Mouse (Mus musculus) spleen, adult 2 months (tissue): ENCODE results near the gene Atg10. TPM values are rescaled to one million over a fixed set of nuclear protein-coding genes. Genes with fewer than 3 reads are reported as not detected.
A peak's percentile ranks its signal among the peaks of the same experiment; 100 is the strongest.
"Not testable (repeated sequence)": the region's sequence is repeated elsewhere in the genome, so short reads cannot be mapped to it uniquely, and the experiment has no call there.

Experiments
- DNase-seq, 2 experiments: peaks; one replicate each; pipeline versions ENCODE4 v3.0.0 to v3.0.0-alpha.2; 2012 to 2021; ENCODE audit warnings: low spot score in 2 of 2, low read depth in 1 of 2
- H3K27ac ChIP-seq: fragments of 200-500 bp; 2 replicates; pipeline ENCODE4 v1.5.1; 2012; ENCODE audit warnings: low read length, inconsistent platforms; ENCODE audit not compliant: insufficient read depth
- H3K27me3 ChIP-seq: fragments of 200-500 bp; 2 replicates; pipeline ENCODE4 v1.6.1; 2012; ENCODE audit warnings: mild to moderate bottlenecking, moderate library complexity, low read length, inconsistent platforms; ENCODE audit not compliant: control insufficient read depth, insufficient read depth
- H3K36me3 ChIP-seq: fragments of 200-500 bp; 2 replicates; pipeline ENCODE4 v1.6.1; 2012; ENCODE audit warnings: mild to moderate bottlenecking, low read length, inconsistent platforms; ENCODE audit not compliant: control insufficient read depth, insufficient read depth
- H3K4me1 ChIP-seq: fragments of 200-500 bp; 2 replicates; pipeline ENCODE4 v1.6.1; 2011; ENCODE audit warnings: inconsistent platforms; ENCODE audit not compliant: control insufficient read depth, insufficient read depth, insufficient read length
- H3K4me3 ChIP-seq: fragments of 200-500 bp; 2 replicates; pipeline ENCODE4 v1.5.1; 2011; ENCODE audit warnings: mild to moderate bottlenecking, inconsistent platforms; ENCODE audit not compliant: insufficient read depth, insufficient read length; ENCODE audit errors: extremely low read depth
- CTCF ChIP-seq: fragments of 200-500 bp; IDR thresholded peaks from 2 replicates; pipeline ENCODE4 v1.5.1; 2011; ENCODE audit warnings: mild to moderate bottlenecking, inconsistent platforms; ENCODE audit not compliant: insufficient read depth, insufficient read length, insufficient replicate concordance; ENCODE audit errors: extremely low read depth
- POLR2A ChIP-seq: fragments of 200-500 bp; IDR thresholded peaks from 2 replicates; pipeline ENCODE4 v1.6.1; 2011; ENCODE audit warnings: low read depth, low read length, inconsistent platforms
- WGBS: fragments of 180-500 bp; shearing (Covaris S2); methylation state at CpG from one replicate; pipeline ENCODE4 v1.1.7; 2018; 5-methylcytosine and 5-hydroxymethylcytosine counted together
- polyA plus RNA-seq: library from polyadenylated mRNA; depleted of rRNA; stranded (reverse); fragments of >200 nt; gene quantifications from 2 replicates; pipeline ENCODE4 v1.2.3, GENCODE M21; 2012

Atg10 gene
- polyA plus RNA-seq, 1 experiment = 0.95 TPM

DNA sequence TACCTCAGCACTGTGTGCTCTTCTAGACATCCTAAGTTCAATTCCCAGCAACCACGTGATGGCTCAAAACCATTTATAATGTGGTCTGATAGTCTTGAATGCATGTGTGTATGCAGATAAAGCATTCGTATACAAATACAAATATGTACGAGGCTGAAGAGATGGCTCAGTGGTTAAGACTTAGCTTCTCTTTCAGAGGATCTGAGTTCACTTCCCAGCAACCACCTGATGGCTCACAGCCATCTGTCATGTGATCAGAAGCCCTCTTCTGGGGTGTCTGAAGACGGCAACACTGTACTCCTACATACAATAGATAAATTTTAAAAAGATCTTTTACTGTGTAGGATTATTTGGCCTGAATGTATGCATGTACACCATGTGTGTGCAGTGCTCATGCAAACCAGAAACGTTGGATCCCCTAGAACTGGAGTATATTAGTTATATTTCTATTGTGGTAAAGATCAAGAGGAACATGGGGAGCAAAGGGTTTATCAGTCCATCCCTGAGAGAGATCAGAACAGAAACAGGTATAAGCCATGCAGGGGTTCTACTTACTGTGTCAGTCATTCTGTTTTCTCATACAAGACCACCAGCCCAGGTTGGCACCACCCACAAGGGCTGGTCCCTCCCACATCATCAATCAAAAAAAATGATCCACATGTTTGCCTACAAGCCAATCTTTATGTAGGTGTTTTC is 296.7 kb downstream of the Atg10 start:
- H3K4me1 ChIP-seq = no peaks in the 10 kb centered on the region; the same call in 1 of the 2 replicates
- H3K27me3 ChIP-seq = no peaks in the 10 kb centered on the region
- whole genome bisulfite sequencing = 68% methylated on average over 5 of the region's 5 CpGs
- H3K36me3 ChIP-seq = peaks cover 10% of the 10 kb centered on the region; the same call in 1 of the 2 replicates
- no peak overlapping the region for H3K27ac ChIP-seq
- DNase-seq = no peak
- TF ChIP-seq POLR2A = no peak
- no peak for TF ChIP-seq CTCF
- H3K4me3 ChIP-seq = no peak overlapping the region

DNA sequence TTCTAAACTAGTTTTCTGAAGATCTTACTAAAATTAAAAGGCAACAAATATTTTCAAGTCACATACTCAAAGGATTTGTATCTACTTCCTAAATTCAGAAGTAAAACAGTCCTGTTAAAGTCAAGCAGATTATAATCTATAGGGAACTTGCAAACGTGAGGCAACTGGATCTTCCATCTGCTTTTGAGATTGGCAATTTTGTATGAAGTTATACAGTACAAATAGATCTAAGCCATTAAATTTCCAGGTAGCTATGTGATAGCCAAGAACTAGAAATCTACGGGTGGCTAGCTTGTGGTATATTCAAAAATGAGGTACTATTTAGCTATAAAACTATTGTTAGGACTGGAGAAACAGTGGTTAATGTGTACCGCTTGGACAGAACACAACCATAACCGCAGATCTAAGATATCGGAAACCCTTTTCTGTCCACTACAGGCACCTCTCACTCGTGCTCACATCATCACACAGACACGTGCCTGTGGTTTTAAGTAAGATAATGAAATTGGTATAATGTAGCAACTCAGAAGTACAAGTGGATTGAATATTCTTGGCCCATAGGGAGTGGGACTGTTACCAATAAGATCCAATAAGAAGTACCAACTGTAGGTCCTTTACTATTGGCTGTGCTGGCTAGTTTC is 297.5 kb downstream of the Atg10 start:
- H3K4me3 ChIP-seq = no peak overlapping the region
- 76% methylated on average over 7 of the region's 7 CpGs for WGBS
- peaks cover 10% of the 10 kb centered on the region; the same call in 1 of the 2 replicates for H3K36me3 ChIP-seq
- no peak for DNase-seq
- no peaks in the 10 kb centered on the region; the same call in 1 of the 2 replicates for H3K4me1 ChIP-seq
- TF ChIP-seq POLR2A = no peak
- no peaks in the 10 kb centered on the region for H3K27me3 ChIP-seq
- no peak overlapping the region for H3K27ac ChIP-seq

DNA sequence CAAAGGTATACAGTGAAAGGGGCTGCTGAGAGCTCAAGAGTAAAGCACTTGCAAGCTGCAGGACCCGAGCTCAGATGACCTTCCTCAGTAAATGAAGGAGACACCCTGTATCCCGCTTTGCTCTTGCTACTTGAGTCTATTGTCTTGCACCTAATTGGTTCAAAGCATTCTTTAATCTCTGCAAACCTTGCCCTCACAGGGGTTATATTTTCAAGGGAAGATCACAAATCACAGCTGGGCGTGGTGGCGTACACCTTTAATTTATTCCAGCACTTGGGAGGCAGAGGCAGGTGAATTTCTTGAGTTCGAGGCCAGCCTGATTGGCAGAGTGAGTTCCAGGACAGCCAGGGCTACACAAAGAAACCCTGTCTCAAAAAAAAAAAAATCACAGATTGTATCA is 298.6 kb downstream of the Atg10 start:
- TF ChIP-seq POLR2A (no peak), CTCF (no peak)
- WGBS = 93% methylated on average over 5 of the region's 5 CpGs
- H3K4me3 ChIP-seq = no peak overlapping the region

DNA sequence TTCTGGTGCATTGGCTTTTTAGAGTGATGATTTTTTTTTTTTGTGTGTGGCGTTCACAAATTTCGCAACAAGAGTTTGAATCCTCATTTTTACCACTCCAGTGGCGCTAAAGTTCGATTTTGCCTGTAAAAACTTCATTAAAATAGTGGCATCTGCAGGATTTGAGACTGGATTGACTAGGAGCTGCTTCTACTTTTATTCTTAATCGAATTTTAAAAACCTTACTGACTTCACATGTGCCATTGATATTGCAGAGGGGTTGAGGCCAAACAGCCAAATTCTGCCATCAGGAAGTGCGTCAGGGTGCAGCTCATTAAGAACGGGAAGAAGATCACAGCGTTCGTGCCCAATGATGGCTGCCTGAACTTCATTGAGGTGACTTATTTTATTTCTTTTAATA is 299.7 kb downstream of the Atg10 start:
- no peak for DNase-seq
- Histone ChIP-seq H3K27ac (no peak overlapping the region), H3K36me3 (peaks cover 10% of the 10 kb centered on the region; the same call in 1 of the 2 replicates), H3K4me3 (peak overlapping the region; percentile 23; the same call in 1 of the 2 replicates), H3K27me3 (no peaks in the 10 kb centered on the region), H3K4me1 (no peaks in the 10 kb centered on the region)
- 33% methylated on average over 9 of the region's 9 CpGs for WGBS
- TF ChIP-seq CTCF = no peak
- no peak for TF ChIP-seq POLR2A

More for the DNA sequence above, 298.6 kb downstream of the Atg10 start:
- no peak for DNase-seq
- H3K27me3 ChIP-seq = no peaks in the 10 kb centered on the region
- peaks cover 10% of the 10 kb centered on the region; the same call in 1 of the 2 replicates for H3K36me3 ChIP-seq
- H3K27ac ChIP-seq = no peak overlapping the region
- H3K4me1 ChIP-seq = no peaks in the 10 kb centered on the region

DNA sequence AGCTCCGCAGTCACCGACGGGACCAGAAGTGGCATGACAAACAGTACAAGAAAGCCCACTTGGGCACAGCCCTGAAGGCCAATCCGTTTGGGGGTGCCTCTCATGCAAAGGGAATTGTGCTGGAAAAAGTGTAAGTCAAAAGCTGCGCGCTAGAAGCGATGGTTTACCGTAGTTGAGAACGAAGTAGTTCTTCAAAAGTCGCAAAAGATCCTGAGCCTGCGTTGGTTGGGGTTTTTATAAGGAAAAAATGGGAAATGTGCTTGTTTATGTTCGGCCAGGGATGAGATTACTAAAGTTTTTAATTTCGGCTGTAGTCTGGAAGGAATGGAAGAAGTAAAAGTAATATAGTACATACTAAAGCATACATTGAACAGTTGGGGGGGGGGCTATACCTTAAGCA is 300.2 kb downstream of the Atg10 start:
- H3K4me1 ChIP-seq, DNase-seq, H3K36me3 ChIP-seq, H3K27me3 ChIP-seq: not testable (repeated sequence)
- Histone ChIP-seq H3K4me3 (peak overlapping the region; percentile 87), H3K27ac (peak overlapping the region; percentile 89)
- 1% methylated on average over 13 of the region's 13 CpGs for WGBS

DNA sequence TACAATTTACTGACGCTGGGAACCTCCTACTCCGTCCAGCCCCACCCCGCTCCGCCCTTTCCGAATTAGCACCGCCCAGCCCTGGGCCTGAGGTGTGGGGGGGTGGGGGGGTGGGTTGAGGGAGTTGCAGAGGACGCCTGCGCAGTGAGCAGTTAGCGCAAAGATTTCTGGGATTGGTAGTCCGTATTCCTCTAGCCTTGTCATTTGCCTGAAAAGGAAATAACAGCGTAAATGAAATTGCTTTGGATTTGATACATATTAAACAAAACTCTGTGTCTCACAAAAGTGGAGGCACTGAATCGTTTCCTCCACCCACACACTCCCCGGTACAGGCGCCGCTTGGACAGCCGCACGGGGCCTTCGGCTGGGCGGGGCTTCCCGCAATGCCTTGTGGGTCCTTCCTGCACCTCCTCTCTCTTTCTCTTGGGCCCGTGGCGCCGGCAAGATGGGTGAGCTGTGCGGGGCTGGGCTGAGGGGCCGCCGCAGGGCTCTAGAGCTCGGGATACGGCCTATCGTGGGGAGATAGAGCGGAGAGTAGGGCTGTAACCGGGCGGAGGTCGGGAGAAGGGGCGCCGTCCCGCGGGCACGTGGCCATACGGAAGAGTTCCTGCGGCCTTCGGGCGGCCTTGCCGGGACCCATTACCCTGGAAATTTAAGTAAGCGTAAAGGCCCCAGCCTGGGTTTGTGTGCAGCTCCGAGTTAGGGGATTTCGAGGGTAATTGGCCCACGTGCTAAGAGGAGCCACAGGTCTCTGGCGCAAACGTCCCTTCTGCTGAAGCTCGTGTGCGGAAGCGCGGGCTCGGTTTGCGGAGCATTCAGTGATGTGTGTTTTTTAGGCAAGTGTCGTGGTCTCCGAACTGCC is 300.8 kb downstream of the Atg10 start, which contains the start of gene Rps23:
Gene Rps23 (plus strand): TSS at position 208 of the 862 bp plus-strand sequence.
- TF ChIP-seq POLR2A (peak; percentile 89), CTCF (no peak)
- no peaks in the 10 kb centered on the region for H3K27me3 ChIP-seq
- H3K36me3 ChIP-seq = peaks cover 10% of the 10 kb centered on the region; the same call in 1 of the 2 replicates
- no peaks in the 10 kb centered on the region for H3K4me1 ChIP-seq
- peak within 1 kb of the TSS; percentile 87 for H3K4me3 ChIP-seq
- peak; percentile 84 to 91 for DNase-seq
- under 1% methylated on average over 57 of the region's 57 CpGs for WGBS
- peak within 1 kb of the TSS; percentile 89 for H3K27ac ChIP-seq
